Mouse (Mus musculus): ENCODE measurements around the gene Nrde2. TPM values are rescaled to one million over a fixed set of nuclear protein-coding genes. Genes with fewer than 3 reads are reported as not detected.

The Nrde2 gene
- total and polyA plus RNA-seq, 3 experiments = 18.9 to 25.6 (median 23.6) TPM

DNA sequence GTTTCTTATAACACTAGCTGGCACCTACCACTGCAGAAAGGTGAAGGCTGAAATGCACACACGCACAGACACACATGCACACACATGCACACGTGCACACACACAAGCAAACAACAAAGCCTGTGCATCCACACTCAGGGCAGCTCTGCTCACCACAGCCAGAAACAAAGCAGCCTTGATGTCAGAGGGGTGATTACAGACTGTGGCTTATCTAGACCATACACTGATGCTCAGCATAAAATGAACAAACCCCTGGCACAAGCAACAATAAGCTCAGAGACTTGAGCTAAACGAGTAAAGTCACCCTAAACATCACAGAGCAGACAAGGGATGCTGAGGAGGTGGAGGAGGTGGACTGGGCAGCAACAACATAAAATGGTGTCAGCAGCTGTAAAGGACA, 24.3 kb downstream of the Nrde2 start:
- Histone ChIP-seq H3K4me2 (ENCODE audit: insufficient read depth, low read depth, poor library complexity, severe bottlenecking) (no peak overlapping the region), H3K9ac (ENCODE audit: insufficient read depth, low read depth) (no peak overlapping the region), H3K27ac (ENCODE audit: insufficient read depth, low read depth) (no peak overlapping the region), H3K4me1 (ENCODE audit: control insufficient read depth in 1 of 2, insufficient read depth in 2 of 2) (peaks cover 0 to 6% of the 10 kb centered on the region in 2 experiments; a peak in 1 of 4 replicates), H3K79me2 (replicated peaks; ENCODE audit: control insufficient read depth, extremely low read depth, insufficient read depth, poor library complexity, severe bottlenecking) (no peaks in the 10 kb centered on the region), H3K9me3 (replicated peaks; ENCODE audit: low read length) (no peaks in the 10 kb centered on the region), H3K27me3 (replicated peaks) (no peaks in the 10 kb centered on the region), H3K4me3 (replicated peaks in 1 of 3; ENCODE audit: low read depth in 2 of 3, low read length in 2 of 3, poor library complexity in 1 of 3) (no peak overlapping the region), H3K36me3 (replicated peaks in 1 of 2; ENCODE audit: control insufficient read depth in 1 of 2, insufficient read depth in 1 of 2, low read length in 1 of 2) (peaks cover 83 to 95% of the 10 kb centered on the region in 2 experiments)
- TF ChIP-seq POLR2A (IDR thresholded peaks at IDR 0.05; ENCODE audit: low read depth, low read length) (no peak), UBTF (IDR thresholded peaks at IDR 0.05; ENCODE audit: low read depth, low read length) (no peak), ELF1 (IDR thresholded peaks at IDR 0.05; ENCODE audit: low read depth, low read length) (no peak), ZC3H11A (IDR thresholded peaks at IDR 0.05; ENCODE audit: low read depth, low read length) (no peak), CTCF (conservative IDR thresholded peaks at IDR 0.05 in 1 of 2, IDR thresholded peaks at IDR 0.05 in 1 of 2; ENCODE audit: low read depth in 2 of 2, low read length in 2 of 2) (no peak), SMC3 (IDR thresholded peaks at IDR 0.05; ENCODE audit: low read depth, low read length) (no peak), TBP (conservative IDR thresholded peaks at IDR 0.05; ENCODE audit: low read depth, low read length) (no peak), CHD2 (IDR thresholded peaks at IDR 0.05; ENCODE audit: low read length) (no peak), KAT2A (IDR thresholded peaks at IDR 0.05; ENCODE audit: insufficient replicate concordance, low read length) (no peak), ZMIZ1 (IDR thresholded peaks at IDR 0.05; ENCODE audit: low read depth, low read length) (no peak), ZNF384 (IDR thresholded peaks at IDR 0.05; ENCODE audit: low read depth, low read length) (no peak), CHD1 (IDR thresholded peaks at IDR 0.05; ENCODE audit: low read depth, low read length) (no peak), TCF12 (IDR thresholded peaks at IDR 0.05; ENCODE audit: low read depth, low read length) (no peak), JUN (IDR thresholded peaks at IDR 0.05; ENCODE audit: insufficient read depth, low read depth, low read length) (no peak)
- in situ Hi-C loops (cut with MboI; ENCODE audit: low pct_ligation_motif_present, low pct_unique_long_range_greater_than_20kb, low sequenced_read_pairs) = no loop called here
- no peak for DNase-seq (ENCODE audit: extremely low read depth)
- dilution Hi-C loops (cut with MboI; ENCODE audit: extremely low pct_ligation_motif_present, extremely low pct_unique_long_range_greater_than_20kb, low sequenced_read_pairs) = no loop called here

DNA sequence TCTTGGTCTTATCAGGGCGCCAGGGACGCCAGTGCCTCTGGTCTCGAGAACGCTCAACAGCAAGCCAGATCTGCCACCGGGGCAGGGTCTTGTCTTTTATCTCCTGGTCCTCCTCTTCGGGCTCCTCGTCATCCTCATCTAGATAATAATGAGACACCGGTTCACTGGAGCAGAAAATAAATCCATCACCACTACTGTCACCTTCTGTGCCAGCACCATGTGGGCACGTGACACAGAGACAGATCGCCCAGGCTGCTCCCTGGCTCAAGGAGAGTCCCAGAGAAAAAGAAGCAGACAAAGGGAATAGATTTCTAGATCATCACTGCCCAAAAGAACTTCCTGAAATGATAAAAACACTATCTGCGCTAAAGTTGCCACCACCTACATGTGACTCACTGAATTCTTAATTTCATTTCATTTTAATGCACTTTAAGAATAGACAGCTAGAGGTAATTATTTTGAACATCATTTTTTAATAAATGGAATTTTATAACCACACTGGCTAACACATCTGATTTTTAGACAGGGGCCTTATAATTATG, 25.0 kb downstream of the Nrde2 start:
- H3K4me1 ChIP-seq (ENCODE audit: control insufficient read depth in 1 of 2, insufficient read depth in 2 of 2) = peaks cover 0 to 6% of the 10 kb centered on the region in 2 experiments; a peak in 1 of 4 replicates
- H3K9ac ChIP-seq (ENCODE audit: insufficient read depth, low read depth) = no peak overlapping the region
- H3K9me3 ChIP-seq (replicated peaks; ENCODE audit: low read length) = no peaks in the 10 kb centered on the region
- no peak overlapping the region for H3K4me3 ChIP-seq (replicated peaks in 1 of 3; ENCODE audit: low read depth in 2 of 3, low read length in 2 of 3, poor library complexity in 1 of 3)
- H3K36me3 ChIP-seq (replicated peaks in 1 of 2; ENCODE audit: control insufficient read depth in 1 of 2, insufficient read depth in 1 of 2, low read length in 1 of 2) = peaks cover 82 to 95% of the 10 kb centered on the region in 2 experiments
- H3K27ac ChIP-seq (ENCODE audit: insufficient read depth, low read depth) = no peak overlapping the region
- dilution Hi-C loops (cut with MboI; ENCODE audit: extremely low pct_ligation_motif_present, extremely low pct_unique_long_range_greater_than_20kb, low sequenced_read_pairs) (no loop called here), in situ Hi-C loops (cut with MboI; ENCODE audit: low pct_ligation_motif_present, low pct_unique_long_range_greater_than_20kb, low sequenced_read_pairs) (no loop called here)
- TF ChIP-seq SIN3A (IDR thresholded peaks at IDR 0.05; ENCODE audit: low read length) (no peak), ETS1 (conservative IDR thresholded peaks at IDR 0.05; ENCODE audit: low read depth, low read length) (no peak), CTCF (conservative IDR thresholded peaks at IDR 0.05 in 1 of 2, IDR thresholded peaks at IDR 0.05 in 1 of 2; ENCODE audit: low read depth in 2 of 2, low read length in 2 of 2) (no peak), MAZ (IDR thresholded peaks at IDR 0.05; ENCODE audit: low read depth, low read length) (no peak), USF2 (conservative IDR thresholded peaks at IDR 0.05; ENCODE audit: low read depth, low read length) (no peak), ELF1 (IDR thresholded peaks at IDR 0.05; ENCODE audit: low read depth, low read length) (no peak), SMC3 (IDR thresholded peaks at IDR 0.05; ENCODE audit: low read depth, low read length) (no peak), ZKSCAN1 (IDR thresholded peaks at IDR 0.05; ENCODE audit: borderline replicate concordance, low read depth, low read length) (no peak), MAX (IDR thresholded peaks at IDR 0.05; ENCODE audit: low read length) (no peak), JUND (conservative IDR thresholded peaks at IDR 0.05; ENCODE audit: low read depth, low read length) (no peak), IRF4 (IDR thresholded peaks at IDR 0.05; ENCODE audit: low read depth, low read length) (no peak), NELFE (IDR thresholded peaks at IDR 0.05; ENCODE audit: low read depth, low read length) (no peak), CHD2 (IDR thresholded peaks at IDR 0.05; ENCODE audit: low read length) (no peak)
- H3K27me3 ChIP-seq (replicated peaks) = no peaks in the 10 kb centered on the region
- no peaks in the 10 kb centered on the region for H3K79me2 ChIP-seq (replicated peaks; ENCODE audit: control insufficient read depth, extremely low read depth, insufficient read depth, poor library complexity, severe bottlenecking)
- no peak for DNase-seq (ENCODE audit: extremely low read depth)
- H3K4me2 ChIP-seq (ENCODE audit: insufficient read depth, low read depth, poor library complexity, severe bottlenecking) = no peak overlapping the region
